Mouse (Mus musculus) liver, embryonic 14.5 days (tissue): Measurements from ENCODE around the gene 1700019D03Rik.

Experiments used
- CTCF ChIP-seq: IDR thresholded peaks from 2 replicates; pipeline ENCODE4 v1.5.1; 2016; ENCODE audit warnings: antibody characterized with exemption, low read depth, control low read depth
- EP300 ChIP-seq: IDR thresholded peaks from 2 replicates; pipeline ENCODE4 v1.6.1; 2016; ENCODE audit warnings: antibody characterized with exemption, low read depth

GRCm38 (mm10) chr1:52934494-52934893, 85.5 kb downstream of the 1700019D03Rik start:
- TF ChIP-seq EP300: no peak
- no peak for TF ChIP-seq CTCF
